Mouse (Mus musculus): ENCODE results near the gene Rnf152. TPM values are rescaled to one million over a fixed set of nuclear protein-coding genes. Genes with fewer than 3 reads are reported as not detected.

Rnf152 gene
- 0.23 and 0.42 TPM in 2 replicates for polyA plus RNA-seq (2015; fragmentation: Nextera tagmentation; extraction: Ambion mirVana)

DNA sequence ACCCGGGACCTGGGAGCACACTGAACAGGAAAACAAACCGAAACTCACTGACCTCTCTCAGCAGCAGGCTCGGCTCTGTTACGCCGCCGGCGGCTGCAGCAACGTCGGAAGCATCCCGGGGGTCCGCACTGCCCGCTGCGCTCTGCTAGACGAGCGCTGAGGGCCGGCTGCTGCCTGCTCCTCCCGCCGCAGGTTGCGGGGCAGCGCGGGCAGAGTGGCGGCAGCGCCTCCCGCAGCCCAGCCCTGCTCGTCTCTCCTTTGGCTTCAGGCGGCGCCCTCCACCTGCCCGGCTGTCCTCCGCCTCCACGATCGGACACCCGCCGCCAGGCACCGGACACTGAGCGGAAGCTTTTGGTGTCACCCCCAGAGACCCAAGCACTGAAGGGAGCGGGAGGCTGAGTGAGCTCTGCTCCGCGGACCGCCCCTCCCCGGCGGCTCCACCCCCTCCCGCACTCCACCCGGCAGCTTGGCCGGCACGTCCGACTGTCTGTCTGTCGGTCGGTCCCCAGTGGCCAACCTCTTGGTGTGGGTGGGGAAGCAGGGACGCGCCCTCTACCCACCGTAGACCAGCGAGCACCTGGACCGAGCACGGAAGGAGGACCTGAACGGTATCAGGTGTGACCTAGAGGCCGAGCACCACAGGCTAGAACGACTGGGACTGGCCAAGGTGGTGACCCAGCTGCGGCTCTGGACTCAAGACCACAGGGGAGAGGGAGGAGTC is at the start of gene Rnf152:
Gene Rnf152 (minus strand): TSS at position 420 of the 721 bp plus-strand sequence.
- Histone ChIP-seq H3K4me3 (peak within 1 kb of the TSS; percentile 86), H3K4me2 (peak within 1 kb of the TSS; percentile 87), H3K27ac (no peak within 1 kb of the TSS), H3K4me1 (replicated peaks) (peaks cover 11% of the 10 kb centered on the region), H3K9me3 (replicated peaks) (no peaks in the 10 kb centered on the region), H3K36me3 (no peaks in the 10 kb centered on the region), H3K9ac (peak within 1 kb of the TSS; percentile 73), H3K27me3 (peaks cover 8% of the 10 kb centered on the region; the same call in 1 of the 2 replicates)
- ATAC-seq (replicated peaks; ENCODE audit: insufficient number of reproducible peaks, insufficient read depth, low FRiP score, low read depth) = peak; percentile 75
- WGBS = under 1% methylated on average over 57 of the region's 58 CpGs

DNA sequence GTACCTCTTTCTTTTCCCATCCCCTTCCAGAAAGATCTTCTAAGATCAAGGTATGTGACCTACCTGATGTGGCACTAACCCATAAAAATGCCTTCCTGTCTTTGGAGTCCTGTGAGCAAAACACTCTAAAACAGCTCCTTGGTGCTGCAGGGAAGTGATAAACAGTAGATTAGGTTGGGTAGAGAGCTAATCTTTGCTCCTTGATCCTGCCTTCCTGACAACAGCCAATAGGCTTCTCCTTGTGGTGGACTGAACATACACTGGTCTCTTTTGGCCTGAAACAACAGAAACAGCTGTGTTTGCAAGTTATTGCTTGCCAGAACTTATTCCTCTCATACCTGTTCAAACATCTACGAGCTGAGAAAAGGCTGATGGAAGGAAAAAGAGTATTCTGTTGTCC is 46.3 kb upstream of the Rnf152 start:
- Histone ChIP-seq H3K9ac (no peak overlapping the region), H3K27ac (no peak overlapping the region), H3K27me3 (no peaks in the 10 kb centered on the region), H3K9me3 (replicated peaks) (no peaks in the 10 kb centered on the region), H3K4me1 (replicated peaks) (peaks cover 6% of the 10 kb centered on the region), H3K4me3 (no peak overlapping the region), H3K4me2 (no peak overlapping the region), H3K36me3 (no peaks in the 10 kb centered on the region)
- WGBS = 58% methylated on average over 1 of the region's 1 CpGs
- no peak for ATAC-seq (replicated peaks; ENCODE audit: insufficient number of reproducible peaks, insufficient read depth, low FRiP score, low read depth)

DNA sequence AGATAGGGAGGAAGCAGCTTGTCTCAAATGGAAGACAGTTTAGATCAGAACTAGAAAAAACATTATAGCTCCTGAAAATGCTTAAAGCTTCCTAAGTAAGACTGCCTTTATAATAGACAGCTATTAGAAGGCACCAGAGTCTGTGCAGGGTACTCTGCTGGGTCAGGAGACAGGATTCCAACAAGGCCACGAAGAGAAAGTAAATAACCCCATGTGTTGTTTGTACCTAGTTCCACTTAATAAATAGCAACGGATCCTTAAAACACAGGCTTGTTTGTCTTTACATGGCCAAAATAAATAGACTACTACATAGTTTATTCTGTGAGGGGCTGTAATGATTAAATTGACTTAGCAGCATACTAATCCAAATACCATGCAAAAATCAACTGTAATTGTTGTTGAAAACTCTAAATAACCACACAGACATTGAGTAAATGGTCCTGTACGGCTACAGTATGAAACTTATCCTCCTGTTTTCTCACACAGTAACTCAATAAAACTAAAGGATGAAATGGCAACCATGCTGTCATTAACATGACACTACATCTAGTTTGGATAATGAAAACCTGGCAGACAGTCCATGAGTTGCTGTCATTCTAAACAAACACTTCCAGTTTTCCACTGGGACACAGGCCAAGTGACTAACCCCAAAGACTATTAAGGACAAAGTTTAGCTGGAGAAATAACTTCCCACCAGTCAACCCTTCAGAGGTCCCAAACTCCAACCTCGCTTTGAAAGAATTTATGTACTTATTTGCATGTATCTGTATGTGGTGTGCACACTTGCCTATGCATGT is 27.8 kb upstream of the Rnf152 start:
- WGBS = 63% methylated on average over 4 of the region's 4 CpGs
- no peak for ATAC-seq (replicated peaks; ENCODE audit: insufficient number of reproducible peaks, insufficient read depth, low FRiP score, low read depth)

DNA sequence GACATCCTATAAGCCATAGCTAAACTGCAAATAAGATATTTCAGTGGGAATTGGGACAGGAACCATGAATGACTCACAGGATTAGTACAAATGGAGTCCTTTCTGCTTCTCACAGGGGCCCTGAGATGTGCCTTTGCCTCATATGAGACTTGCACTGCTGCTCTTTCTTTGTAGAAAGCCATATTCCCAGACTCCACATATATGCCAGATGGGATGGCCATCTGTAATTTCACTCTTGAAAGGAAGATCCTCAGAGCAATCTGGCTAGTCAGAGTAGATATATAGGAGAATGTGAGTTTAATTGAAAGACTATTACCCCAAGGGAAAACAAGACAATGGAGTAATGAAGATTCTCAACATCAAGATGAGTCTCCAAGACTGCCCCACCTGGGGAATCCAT is 21.0 kb upstream of the Rnf152 start:
- H3K9ac ChIP-seq = no peak overlapping the region
- no peaks in the 10 kb centered on the region for H3K9me3 ChIP-seq (replicated peaks)
- H3K4me2 ChIP-seq = no peak overlapping the region
- ATAC-seq (replicated peaks; ENCODE audit: insufficient number of reproducible peaks, insufficient read depth, low FRiP score, low read depth) = no peak
- H3K36me3 ChIP-seq = no peaks in the 10 kb centered on the region
- no peaks in the 10 kb centered on the region for H3K4me1 ChIP-seq (replicated peaks)
- H3K4me3 ChIP-seq = no peak overlapping the region
- H3K27me3 ChIP-seq = no peaks in the 10 kb centered on the region
- no peak overlapping the region for H3K27ac ChIP-seq

More for the DNA sequence above, 27.8 kb upstream of the Rnf152 start:
- H3K4me1 ChIP-seq (replicated peaks) = no peaks in the 10 kb centered on the region
- H3K4me2 ChIP-seq = no peak overlapping the region
- H3K27ac ChIP-seq = no peak overlapping the region
- H3K9ac ChIP-seq = no peak overlapping the region
- H3K4me3 ChIP-seq = no peak overlapping the region
- H3K9me3 ChIP-seq (replicated peaks) = no peaks in the 10 kb centered on the region
- H3K36me3 ChIP-seq = no peaks in the 10 kb centered on the region
- no peaks in the 10 kb centered on the region for H3K27me3 ChIP-seq

DNA sequence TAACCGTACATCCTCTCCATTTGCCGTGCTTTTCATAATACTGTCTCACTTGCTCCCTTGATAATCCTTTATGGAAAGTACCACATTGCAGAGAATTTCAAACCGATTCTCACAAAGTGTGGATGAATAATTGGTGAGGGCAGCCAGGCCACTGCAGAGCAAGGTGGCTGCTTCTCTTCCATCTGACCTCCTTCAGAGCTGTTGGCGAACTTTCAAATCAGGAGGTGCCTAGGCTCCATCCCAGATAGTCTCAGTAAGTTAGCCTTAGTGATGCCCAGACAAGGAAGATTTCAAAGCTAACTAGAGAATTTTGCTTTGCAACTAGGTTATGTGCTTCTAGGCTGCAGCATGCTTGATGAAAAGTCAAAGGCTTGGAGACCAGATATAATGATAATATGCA is 18.1 kb upstream of the Rnf152 start:
- no peaks in the 10 kb centered on the region for H3K36me3 ChIP-seq
- H3K27me3 ChIP-seq = no peaks in the 10 kb centered on the region
- ATAC-seq (replicated peaks; ENCODE audit: insufficient number of reproducible peaks, insufficient read depth, low FRiP score, low read depth) = no peak
- no peak overlapping the region for H3K9ac ChIP-seq
- H3K9me3 ChIP-seq (replicated peaks) = no peaks in the 10 kb centered on the region
- no peak overlapping the region for H3K4me2 ChIP-seq
- no peak overlapping the region for H3K27ac ChIP-seq
- no peak overlapping the region for H3K4me3 ChIP-seq
- H3K4me1 ChIP-seq (replicated peaks) = no peaks in the 10 kb centered on the region
- 84% methylated on average over 4 of the region's 4 CpGs for WGBS

DNA sequence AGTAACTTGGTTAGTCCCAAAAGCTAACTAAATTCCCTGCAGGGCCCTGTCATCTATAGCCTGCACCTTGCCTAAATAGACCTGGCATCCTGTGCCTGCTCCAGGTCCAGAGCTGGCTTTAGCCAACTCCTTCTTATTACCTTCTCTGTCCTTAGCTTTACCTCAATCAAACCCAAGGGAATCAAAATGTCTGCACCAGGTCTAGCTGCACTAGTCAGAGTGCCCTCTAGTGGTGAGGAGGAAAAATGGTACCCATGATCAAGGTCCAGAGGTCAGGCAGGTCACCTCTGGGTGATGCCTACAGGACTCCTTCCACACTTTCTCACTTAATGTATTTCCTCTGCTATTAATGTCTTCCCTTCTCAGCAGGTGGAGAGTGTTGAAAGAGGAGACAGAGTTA is 6.2 kb upstream of the Rnf152 start:
- no peaks in the 10 kb centered on the region for H3K9me3 ChIP-seq (replicated peaks)
- H3K4me3 ChIP-seq = no peak overlapping the region
- ATAC-seq (replicated peaks; ENCODE audit: insufficient number of reproducible peaks, insufficient read depth, low FRiP score, low read depth) = no peak
- no peaks in the 10 kb centered on the region for H3K36me3 ChIP-seq
- H3K27me3 ChIP-seq = peaks cover 8% of the 10 kb centered on the region; the same call in 1 of the 2 replicates
- no peak overlapping the region for H3K9ac ChIP-seq
- H3K4me2 ChIP-seq = no peak overlapping the region
- H3K27ac ChIP-seq = no peak overlapping the region
- no peaks in the 10 kb centered on the region for H3K4me1 ChIP-seq (replicated peaks)

DNA sequence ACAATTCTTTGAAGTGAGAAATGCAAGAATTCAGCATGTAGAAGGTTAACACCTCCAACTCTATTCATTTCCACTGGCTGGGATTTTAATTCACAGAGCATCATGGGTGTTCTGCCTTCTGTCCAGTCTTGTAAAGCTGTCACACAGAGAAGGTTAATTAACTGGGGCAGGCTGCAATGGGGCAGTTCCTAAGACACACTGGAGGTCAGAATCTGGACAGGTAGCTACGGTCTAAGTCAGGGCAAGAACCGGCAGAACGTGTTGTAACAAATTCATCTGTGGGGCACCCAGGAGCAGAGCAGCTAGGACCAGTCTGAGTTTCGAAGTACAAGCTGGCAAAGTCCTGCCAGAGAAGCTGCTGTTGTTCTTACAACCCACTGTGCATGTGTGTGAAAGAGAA is 2.4 kb upstream of the Rnf152 start:
- Histone ChIP-seq H3K4me1 (replicated peaks) (peaks cover 11% of the 10 kb centered on the region), H3K9ac (no peak overlapping the region), H3K27me3 (peaks cover 8% of the 10 kb centered on the region; the same call in 1 of the 2 replicates), H3K4me3 (no peak overlapping the region), H3K27ac (no peak overlapping the region), H3K4me2 (no peak overlapping the region), H3K36me3 (no peaks in the 10 kb centered on the region), H3K9me3 (replicated peaks) (no peaks in the 10 kb centered on the region)
- 79% methylated on average over 4 of the region's 4 CpGs for WGBS
- ATAC-seq (replicated peaks; ENCODE audit: insufficient number of reproducible peaks, insufficient read depth, low FRiP score, low read depth) = no peak

DNA sequence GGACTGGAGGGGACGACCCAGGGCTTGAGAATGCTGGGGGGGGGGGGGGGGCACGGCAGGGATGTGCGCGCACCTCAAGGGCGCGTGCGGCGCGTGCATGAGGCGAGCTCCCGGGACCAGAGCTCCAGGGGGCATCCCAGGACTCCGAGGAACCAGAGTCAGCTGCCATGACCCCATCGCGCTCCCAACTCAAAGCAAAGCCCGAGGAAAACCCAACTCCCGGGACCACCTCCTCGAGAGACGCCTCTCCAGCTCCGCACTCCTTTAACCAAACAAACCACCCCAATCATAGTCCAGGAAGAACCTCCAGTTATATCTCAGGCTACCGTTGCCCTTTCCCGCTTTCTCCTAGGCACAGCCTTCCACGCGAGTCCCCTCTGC is 610 bp downstream of the Rnf152 start:
- no peak for ATAC-seq (replicated peaks; ENCODE audit: insufficient number of reproducible peaks, insufficient read depth, low FRiP score, low read depth)
- peaks cover 8% of the 10 kb centered on the region; the same call in 1 of the 2 replicates for H3K27me3 ChIP-seq
- H3K4me2 ChIP-seq = peak overlapping the region; percentile 87
- H3K4me1 ChIP-seq (replicated peaks) = peaks cover 11% of the 10 kb centered on the region
- H3K4me3 ChIP-seq = peak overlapping the region; percentile 86
- H3K27ac ChIP-seq = no peak overlapping the region
- peak overlapping the region; percentile 73 for H3K9ac ChIP-seq
- 0% methylated on average over 23 of the region's 23 CpGs for WGBS
- no peaks in the 10 kb centered on the region for H3K36me3 ChIP-seq
- no peaks in the 10 kb centered on the region for H3K9me3 ChIP-seq (replicated peaks)

DNA sequence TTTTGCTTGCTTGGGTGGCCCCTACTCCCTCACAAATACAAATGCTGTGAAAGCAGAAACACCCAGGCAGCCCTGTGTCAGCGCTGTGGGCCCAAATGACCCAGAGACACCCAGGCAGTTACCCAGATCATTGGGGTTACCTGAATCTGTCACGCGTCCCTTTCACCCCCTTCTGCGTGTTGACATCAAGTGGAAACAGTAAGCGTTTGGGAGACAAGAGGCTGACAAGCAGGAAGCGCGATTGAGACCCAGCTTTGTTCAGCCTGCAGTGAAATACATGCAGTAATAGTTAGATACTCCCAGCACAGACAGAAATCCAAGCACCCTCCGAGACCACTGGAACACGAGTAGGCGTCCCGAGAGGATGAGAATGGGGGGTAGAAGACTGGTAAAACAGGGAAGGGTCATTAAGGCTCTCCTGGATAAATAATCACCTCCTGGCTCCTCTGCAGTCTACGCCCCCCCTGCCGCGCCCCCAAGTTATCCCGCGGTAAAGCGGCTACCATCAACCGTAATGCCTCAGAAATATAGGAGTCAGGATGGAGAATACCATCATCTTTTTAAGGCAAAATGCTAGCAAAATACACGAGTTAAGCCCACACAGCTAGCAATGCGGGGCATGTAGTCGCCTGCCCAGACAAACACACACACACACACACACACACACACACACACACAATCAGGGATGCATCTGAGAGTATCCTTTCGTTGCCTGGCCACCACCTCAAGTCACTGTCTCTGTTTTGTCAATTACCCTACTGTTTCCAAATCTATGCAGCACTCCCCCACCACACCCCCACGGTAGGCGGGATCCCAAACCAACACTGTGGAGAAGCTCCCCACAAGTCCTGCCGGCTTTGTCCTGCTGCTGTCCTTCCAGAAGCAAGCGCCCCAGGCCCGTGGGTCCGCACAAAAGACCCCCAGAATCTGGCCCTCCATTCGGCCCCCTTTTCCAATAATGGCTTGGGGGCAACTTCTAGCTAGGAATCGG is 1.3 kb downstream of the Rnf152 start:
- H3K4me3 ChIP-seq = peak overlapping the region; percentile 86
- 9% methylated on average over 30 of the region's 30 CpGs for WGBS
- peaks cover 11% of the 10 kb centered on the region for H3K4me1 ChIP-seq (replicated peaks)
- H3K9ac ChIP-seq = peak overlapping the region; percentile 73
- H3K27me3 ChIP-seq = peaks cover 5% of the 10 kb centered on the region; the same call in 1 of the 2 replicates
- H3K9me3 ChIP-seq (replicated peaks) = no peaks in the 10 kb centered on the region
- H3K36me3 ChIP-seq = no peaks in the 10 kb centered on the region
- no peak overlapping the region for H3K27ac ChIP-seq
- H3K4me2 ChIP-seq = peak overlapping the region; percentile 87
- no peak for ATAC-seq (replicated peaks; ENCODE audit: insufficient number of reproducible peaks, insufficient read depth, low FRiP score, low read depth)

DNA sequence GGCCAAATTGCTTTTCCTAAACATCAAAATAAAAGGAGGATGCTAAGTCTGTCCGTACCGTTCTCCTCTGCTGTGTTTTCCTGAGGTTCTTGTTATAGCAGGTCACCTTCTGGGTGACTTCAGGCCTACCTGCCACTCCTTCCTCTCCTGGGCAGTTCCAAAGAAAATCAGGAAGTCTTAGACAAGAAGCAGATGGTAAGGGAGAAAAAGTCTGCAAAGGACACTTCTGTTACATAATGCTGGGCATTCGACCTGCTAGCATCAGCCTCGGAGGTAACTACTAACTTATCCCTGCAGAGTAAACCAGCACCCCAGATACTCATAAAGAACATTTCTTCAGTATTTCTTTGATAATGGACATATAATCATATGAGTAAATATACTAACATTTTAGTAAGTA is 4.7 kb downstream of the Rnf152 start:
- Histone ChIP-seq H3K4me1 (replicated peaks) (peaks cover 10% of the 10 kb centered on the region), H3K27me3 (no peaks in the 10 kb centered on the region), H3K27ac (no peak overlapping the region), H3K36me3 (no peaks in the 10 kb centered on the region), H3K4me2 (no peak overlapping the region), H3K9me3 (replicated peaks) (no peaks in the 10 kb centered on the region), H3K4me3 (no peak overlapping the region), H3K9ac (no peak overlapping the region)
- ATAC-seq (replicated peaks; ENCODE audit: insufficient number of reproducible peaks, insufficient read depth, low FRiP score, low read depth) = no peak
- 85% methylated on average over 4 of the region's 4 CpGs for WGBS

DNA sequence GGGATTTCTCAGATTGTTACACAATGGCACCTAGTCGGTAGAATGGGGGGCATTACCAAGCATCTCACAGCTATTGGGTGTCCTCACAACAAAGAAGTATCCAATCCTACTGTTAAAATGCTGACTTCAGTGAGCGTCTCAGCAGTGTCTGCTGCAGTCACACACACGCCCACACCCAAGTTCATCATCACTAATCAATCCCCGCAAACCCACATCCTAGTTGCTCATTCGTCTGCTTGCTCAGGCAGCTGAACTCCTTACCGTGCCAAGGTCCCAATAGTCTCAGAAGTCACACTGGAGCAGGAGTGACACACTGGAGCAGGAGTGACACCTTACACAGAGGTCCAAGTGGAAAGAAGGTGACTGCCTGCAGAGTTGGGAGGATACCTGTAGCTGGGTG is 14.2 kb downstream of the Rnf152 start:
- Histone ChIP-seq H3K4me3 (no peak overlapping the region), H3K36me3 (no peaks in the 10 kb centered on the region), H3K27me3 (no peaks in the 10 kb centered on the region), H3K27ac (no peak overlapping the region), H3K9me3 (replicated peaks) (no peaks in the 10 kb centered on the region), H3K4me2 (no peak overlapping the region), H3K4me1 (replicated peaks) (0 out of 2 replicates have a peak, but pooled peaks cover 3% of the 10 kb centered on the region), H3K9ac (no peak overlapping the region)
- WGBS = 79% methylated on average over 6 of the region's 6 CpGs
- ATAC-seq (replicated peaks; ENCODE audit: insufficient number of reproducible peaks, insufficient read depth, low FRiP score, low read depth) = no peak
